Mouse (Mus musculus): ENCODE data around the gene Ugt2a3.
"Not testable (repeated sequence)": the region's sequence is repeated elsewhere in the genome, so short reads cannot be mapped to it uniquely, and the experiment has no call there.

The Ugt2a3 gene

DNA sequence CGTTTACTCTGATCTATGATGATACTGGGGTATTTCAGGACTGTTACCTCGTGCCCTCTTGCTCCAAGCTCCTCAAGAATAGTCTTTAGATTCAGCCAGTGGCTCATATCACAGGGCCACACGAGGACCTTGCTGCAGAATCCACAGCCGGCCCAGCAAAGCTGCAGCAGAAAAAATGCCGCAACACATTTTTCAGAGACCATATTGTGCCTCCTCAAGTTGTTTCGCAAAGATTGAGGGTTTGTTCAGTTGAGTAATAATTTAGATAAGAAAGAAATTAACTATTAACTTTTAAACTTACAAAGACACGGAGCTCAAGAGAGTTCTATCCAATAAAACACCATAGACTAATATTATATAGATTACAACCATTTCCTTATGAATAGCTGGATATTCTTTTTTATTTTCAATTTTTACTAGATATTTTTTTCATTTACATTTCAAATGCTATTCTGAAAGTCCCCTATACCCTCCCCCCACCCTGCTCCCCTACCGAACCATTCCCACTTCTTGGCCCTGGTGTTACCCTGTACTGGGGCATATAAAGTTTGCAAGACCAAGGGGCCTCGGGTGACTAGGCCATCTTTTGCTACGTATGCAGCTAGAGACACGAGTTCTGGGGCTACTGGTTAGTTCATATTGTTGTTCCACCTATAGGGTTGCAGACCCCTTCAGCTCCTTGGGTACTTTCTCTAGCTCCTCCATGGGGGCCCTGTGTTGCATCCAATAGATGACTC is at the start of gene Ugt2a3:
Gene Ugt2a3, minus strand, starts transcription at position 235 of the 737 bp plus-strand sequence.
- no peak for DNase-seq (ENCODE audit: low spot score)

GRCm38 (mm10) chr5:87380234-87380633 is 43.2 kb upstream of the Ugt2a3 start:
- DNase-seq (ENCODE audit: low spot score) = no peak

- no peak for DNase-seq (ENCODE audit: low spot score)
Measured at GRCm38 (mm10) chr5:87379825-87380224, 42.8 kb upstream of the Ugt2a3 start.

- DNase-seq (ENCODE audit: low spot score) = no peak
Measured at GRCm38 (mm10) chr5:87375874-87376383, 38.9 kb upstream of the Ugt2a3 start.

- DNase-seq (ENCODE audit: low spot score) = no peak
Measured at GRCm38 (mm10) chr5:87373502-87373863, 36.5 kb upstream of the Ugt2a3 start.

DNA sequence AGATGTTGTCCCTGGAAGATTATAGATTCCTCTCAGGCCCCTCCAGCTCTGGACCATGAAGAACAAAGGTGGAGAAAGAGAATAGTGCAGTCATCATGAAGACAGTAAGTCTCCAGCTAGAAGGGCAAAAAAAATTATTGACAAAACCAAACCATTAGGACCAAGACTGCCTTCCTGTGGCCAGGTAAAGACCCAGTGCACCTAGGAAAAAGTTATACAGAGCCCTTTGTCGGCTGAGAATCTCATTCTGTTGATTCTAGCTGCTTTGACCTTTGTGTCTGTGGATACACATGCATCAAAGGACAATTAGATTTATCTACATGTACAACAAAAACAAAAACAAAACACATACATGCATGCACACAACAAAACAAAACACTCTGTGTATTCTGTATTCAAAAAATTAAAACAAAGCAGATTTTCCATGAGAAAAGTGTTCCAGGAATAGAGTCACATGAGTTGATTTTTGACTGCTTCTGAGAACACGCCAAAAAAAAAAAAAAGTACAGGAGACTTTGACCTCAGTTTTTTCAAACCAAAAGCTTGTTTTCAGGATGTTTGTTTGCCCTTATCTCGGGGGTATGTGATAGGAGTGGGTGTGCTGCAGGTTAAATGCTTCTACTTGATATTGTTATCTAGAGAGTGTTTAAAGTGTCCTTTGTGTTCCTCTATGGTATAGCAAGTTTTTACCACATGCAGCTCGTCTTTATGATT is 36.0 kb upstream of the Ugt2a3 start:
- DNase-seq (ENCODE audit: low spot score) = not testable (repeated sequence)

- no peak for DNase-seq (ENCODE audit: low spot score)
Measured at GRCm38 (mm10) chr5:87350350-87350749, 13.4 kb upstream of the Ugt2a3 start.

DNA sequence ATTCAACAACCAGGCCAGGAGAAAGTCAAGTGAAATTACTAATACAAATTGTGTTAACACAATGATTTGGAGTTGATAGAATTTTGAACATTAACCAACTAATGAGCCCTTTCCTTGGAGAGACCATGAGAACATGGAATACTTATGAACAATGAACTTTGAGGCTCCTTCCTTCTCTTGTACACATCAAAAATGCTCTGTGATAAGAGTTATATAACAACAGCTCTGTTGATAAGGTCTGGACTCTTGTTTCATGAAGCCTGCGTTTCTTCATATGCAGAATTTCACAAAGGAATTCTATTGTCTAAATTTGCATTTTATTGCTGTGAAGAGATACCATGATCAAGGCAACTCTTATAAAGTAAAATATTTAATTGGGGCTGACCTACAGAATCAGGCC is 12.2 kb upstream of the Ugt2a3 start:
- not testable (repeated sequence) for DNase-seq (ENCODE audit: low spot score)

GRCm38 (mm10) chr5:87347479-87348078 is 10.6 kb upstream of the Ugt2a3 start:
- DNase-seq (ENCODE audit: low spot score) = not testable (repeated sequence)

GRCm38 (mm10) chr5:87340461-87340860 is 3.5 kb upstream of the Ugt2a3 start:
- DNase-seq (ENCODE audit: low spot score) = no peak

DNA sequence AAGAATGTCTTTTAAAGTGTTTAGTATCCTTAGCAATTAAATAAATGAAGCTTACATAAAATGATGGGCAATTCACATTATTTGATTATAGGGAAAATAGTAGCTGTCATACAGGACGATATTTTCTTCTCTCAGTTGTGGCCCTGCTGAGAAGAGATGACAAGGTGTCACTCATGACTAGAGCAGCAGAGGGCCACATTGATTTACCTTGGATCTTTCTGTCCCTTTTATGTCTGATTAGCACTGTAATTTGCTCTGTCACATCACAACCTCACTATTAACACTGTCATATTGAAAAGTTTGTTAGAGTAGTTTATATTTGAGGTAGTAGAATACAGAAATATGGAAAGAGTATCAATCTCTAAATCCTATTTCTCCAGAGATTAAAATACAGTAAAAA is 1.8 kb downstream of the Ugt2a3 start:
- no peak for DNase-seq (ENCODE audit: low spot score)

DNA sequence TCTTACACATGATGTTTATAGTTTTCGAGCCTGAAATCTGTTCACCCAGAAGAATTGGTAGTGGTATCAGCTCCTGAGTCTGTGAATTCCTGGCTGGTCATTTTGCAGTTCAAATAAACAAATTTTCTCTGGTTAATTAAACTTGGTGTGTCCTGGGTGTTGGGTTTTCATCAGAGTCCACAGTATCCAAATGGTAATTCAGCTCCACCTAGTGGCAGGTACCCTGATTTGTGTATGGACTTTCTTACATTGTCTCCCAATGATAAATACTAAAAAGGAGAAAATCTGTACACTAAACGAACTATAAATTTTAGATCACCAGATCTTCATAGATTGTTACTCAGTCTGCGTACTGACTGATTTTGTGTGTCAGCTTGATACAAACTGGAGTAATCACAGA is 3.4 kb downstream of the Ugt2a3 start:
- DNase-seq (ENCODE audit: low spot score) = no peak

- DNase-seq (ENCODE audit: low spot score) = no peak
Measured at GRCm38 (mm10) chr5:87311392-87311791, 25.6 kb downstream of the Ugt2a3 start.

DNA sequence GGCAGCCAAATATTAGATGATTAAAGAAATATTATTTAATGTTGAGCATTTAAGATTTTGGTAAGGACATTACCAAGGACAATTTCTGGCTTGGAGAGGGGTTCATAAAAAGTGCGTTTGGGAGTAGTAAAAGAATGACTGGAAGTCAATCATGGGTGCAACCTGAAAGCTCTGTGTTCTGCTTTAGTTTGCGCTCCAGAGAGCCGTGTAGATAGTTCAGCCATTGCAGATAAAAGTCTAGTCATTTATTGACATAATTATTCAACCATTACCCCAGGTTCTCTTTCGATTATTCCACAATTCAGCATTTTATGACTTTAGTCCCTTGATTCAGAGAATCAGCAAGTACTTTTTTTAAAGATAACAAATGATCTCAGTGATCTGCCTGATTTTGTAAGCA is 50.8 kb downstream of the Ugt2a3 start:
- DNase-seq (ENCODE audit: low spot score) = not testable (repeated sequence)

DNA sequence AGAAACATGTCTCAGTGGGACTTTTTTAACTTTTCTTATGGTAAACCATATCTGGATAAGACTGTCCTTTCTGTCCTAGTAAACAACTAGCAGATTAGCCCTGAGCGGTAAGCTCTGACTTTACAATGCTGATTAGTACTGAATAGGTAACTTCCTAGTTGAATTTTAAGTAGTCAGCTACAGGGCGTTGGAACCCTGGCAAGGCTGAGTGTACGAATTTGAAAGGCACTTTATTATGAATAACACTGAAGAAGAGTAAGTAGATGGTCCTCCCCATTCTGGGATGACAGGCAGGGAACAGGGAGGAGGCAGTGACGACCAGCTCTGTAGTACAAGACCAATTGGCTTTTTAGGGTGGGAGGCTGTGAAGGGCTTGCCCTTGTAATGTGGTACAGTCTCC is 61.0 kb downstream of the Ugt2a3 start:
- DNase-seq (ENCODE audit: low spot score) = not testable (repeated sequence)

- no peak for DNase-seq (ENCODE audit: low spot score)
Measured at GRCm38 (mm10) chr5:87275581-87275980, 61.4 kb downstream of the Ugt2a3 start.

Data from T-cell, adult 2 months (primary cell).